Mouse (Mus musculus) hindbrain, embryonic 14.5 days (tissue): Measurements from ENCODE around the gene Dusp18. TPM values are rescaled to one million over a fixed set of nuclear protein-coding genes. Genes with fewer than 3 reads are reported as not detected.
"Not testable (repeated sequence)": the region's sequence is repeated elsewhere in the genome, so short reads cannot be mapped to it uniquely, and the experiment has no call there.

Experiments used
- ATAC-seq: fragments of 200-750 bp; cut with Nextera tagmentation; 2 replicates; pipeline ENCODE4 v1.8.0; 2017; ENCODE audit warnings: moderate number of reproducible peaks, mild to moderate bottlenecking, moderate TSS enrichment, moderate library complexity; ENCODE audit not compliant: low FRiP score
- DNase-seq: peaks from one replicate; pipeline ENCODE4 v3.0.0-alpha.2; 2015; ENCODE audit warnings: low spot score
- H3K27ac ChIP-seq: fragments of 300-500 bp; sonication (generic); 2 replicates; pipeline ENCODE4 v1.5.1; 2014; ENCODE audit warnings: mild to moderate bottlenecking, moderate library complexity
- H3K27me3 ChIP-seq: fragments of 300-500 bp; sonication (generic); 2 replicates; pipeline ENCODE4 v1.6.1; 2014; ENCODE audit warnings: mild to moderate bottlenecking, low read length, mixed read lengths; ENCODE audit not compliant: control insufficient read depth, insufficient read depth
- H3K36me3 ChIP-seq: fragments of 300-500 bp; sonication (generic); replicated peaks from 2 replicates; pipeline ENCODE4 v1.6.1; 2014; ENCODE audit not compliant: control insufficient read depth, insufficient read depth
- H3K4me1 ChIP-seq: fragments of 300-500 bp; sonication (generic); replicated peaks from 2 replicates; pipeline ENCODE4 v1.6.1; 2014; ENCODE audit warnings: antibody characterized with exemption, low read length, mixed read lengths; ENCODE audit not compliant: control insufficient read depth, insufficient read depth
- H3K4me2 ChIP-seq: fragments of 300-500 bp; sonication (generic); replicated peaks from 2 replicates; pipeline ENCODE4 v1.6.1; 2014; ENCODE audit warnings: mild to moderate bottlenecking, moderate library complexity
- H3K4me3 ChIP-seq: fragments of 300-500 bp; sonication (generic); replicated peaks from 2 replicates; pipeline ENCODE4 v1.5.1; 2014; ENCODE audit warnings: mild to moderate bottlenecking, low read length
- H3K9ac ChIP-seq: fragments of 300-500 bp; sonication (generic); 2 replicates; pipeline ENCODE4 v1.6.1; 2014
- H3K9me3 ChIP-seq: fragments of 300-500 bp; sonication (generic); 2 replicates; pipeline ENCODE4 v1.6.1; 2016; ENCODE audit warnings: low read length; ENCODE audit not compliant: control insufficient read depth
- WGBS: fragments of 180-500 bp; shearing (Covaris S2); extraction: QIAGEN DNeasy Blood & Tissue Kit; methylation state at CpG from one replicate; pipeline ENCODE4 v1.1.7; 2014; 5-methylcytosine and 5-hydroxymethylcytosine counted together
- polyA plus RNA-seq: library from polyadenylated mRNA; unstranded; fragments of >200 nt; fragmentation: Nextera tagmentation; extraction: Ambion mirVana; gene quantifications from 2 replicates; pipeline ENCODE4 v1.2.1, GENCODE M21; 2014

The Dusp18 gene
- polyA plus RNA-seq, 1 experiment from 2014 or later, result 29.2 TPM

- H3K9ac ChIP-seq, result no peak overlapping the region
- WGBS, result 85% methylated on average over 6 of the region's 6 CpGs
- no peak overlapping the region for H3K27ac ChIP-seq
- no peak overlapping the region for H3K4me2 ChIP-seq
- H3K4me3 ChIP-seq, result no peak overlapping the region
- no peaks in the 10 kb centered on the region for H3K9me3 ChIP-seq
- H3K36me3 ChIP-seq, result peaks cover 34% of the 10 kb centered on the region
- DNase-seq (no peak), ATAC-seq (no peak)
- H3K4me1 ChIP-seq, result peaks cover 9% of the 10 kb centered on the region; the same call in 1 of the 2 replicates
- no peaks in the 10 kb centered on the region for H3K27me3 ChIP-seq
These were observed 9.6 kb downstream of the Dusp18 start for GRCm38 (mm10) chr11:3904673-3905072.

- Histone ChIP-seq H3K9ac (no peak overlapping the region), H3K9me3 (no peaks in the 10 kb centered on the region), H3K4me2 (no peak overlapping the region), H3K4me3 (no peak overlapping the region), H3K27me3 (no peaks in the 10 kb centered on the region), H3K36me3 (peaks cover 29% of the 10 kb centered on the region), H3K4me1 (peaks cover 11% of the 10 kb centered on the region), H3K27ac (no peak overlapping the region)
- DNase-seq (no peak), ATAC-seq (no peak)
- 100% methylated on average over 1 of the region's 1 CpGs for WGBS
These were observed 10.4 kb downstream of the Dusp18 start for GRCm38 (mm10) chr11:3905446-3905845.

GRCm38 (mm10) chr11:3909236-3909635 is 14.2 kb downstream of the Dusp18 start:
- Histone ChIP-seq H3K9me3 (no peaks in the 10 kb centered on the region), H3K9ac (no peak overlapping the region), H3K4me1 (peaks cover 41% of the 10 kb centered on the region), H3K27ac (no peak overlapping the region), H3K4me3 (no peak overlapping the region), H3K4me2 (no peak overlapping the region), H3K27me3 (no peaks in the 10 kb centered on the region), H3K36me3 (peaks cover 19% of the 10 kb centered on the region)
- DNase-seq (no peak), ATAC-seq (no peak)
- 92% methylated on average over 4 of the region's 4 CpGs for WGBS

GRCm38 (mm10) chr11:3910513-3911310 is 15.7 kb downstream of the Dusp18 start:
- DNase-seq, result no peak
- no peaks in the 10 kb centered on the region for H3K27me3 ChIP-seq
- peak overlapping the region; percentile 85 for H3K4me2 ChIP-seq
- 53% methylated on average over 5 of the region's 5 CpGs for WGBS
- peaks cover 43% of the 10 kb centered on the region for H3K4me1 ChIP-seq
- no peak overlapping the region for H3K27ac ChIP-seq
- peak overlapping the region; percentile 26; the same call in 1 of the 2 replicates for H3K9ac ChIP-seq
- H3K36me3 ChIP-seq, result peaks cover 16% of the 10 kb centered on the region; the same call in 1 of the 2 replicates
- peak overlapping the region; percentile 62 for H3K4me3 ChIP-seq
- no peak for ATAC-seq
- H3K9me3 ChIP-seq, result no peaks in the 10 kb centered on the region

- not testable (repeated sequence) for H3K27me3 ChIP-seq, DNase-seq, H3K27ac ChIP-seq, H3K9me3 ChIP-seq, ATAC-seq
- WGBS, result 90% methylated on average over 5 of the region's 6 CpGs
- Histone ChIP-seq H3K4me3 (peak overlapping the region; percentile 62), H3K36me3 (peaks cover 13% of the 10 kb centered on the region; the same call in 1 of the 2 replicates), H3K4me1 (peaks cover 43% of the 10 kb centered on the region), H3K9ac (0 out of 2 replicates have a peak overlapping the region, but pooled peaks have one; percentile 26), H3K4me2 (peak overlapping the region; percentile 85)
These were observed 16.4 kb downstream of the Dusp18 start for GRCm38 (mm10) chr11:3911440-3911839.

GRCm38 (mm10) chr11:3912100-3912874 is 17.2 kb downstream of the Dusp18 start:
- DNase-seq (peak; percentile 58), ATAC-seq (peak; percentile 9)
- Histone ChIP-seq H3K4me1 (peaks cover 43% of the 10 kb centered on the region), H3K9ac (peak overlapping the region; percentile 77), H3K27ac (peak overlapping the region; percentile 27; the same call in 1 of the 2 replicates), H3K4me2 (peak overlapping the region; percentile 85), H3K4me3 (peak overlapping the region; percentile 62), H3K36me3 (0 out of 2 replicates have a peak, but pooled peaks cover 4% of the 10 kb centered on the region), H3K27me3 (no peaks in the 10 kb centered on the region), H3K9me3 (no peaks in the 10 kb centered on the region)
- 13% methylated on average over 19 of the region's 19 CpGs for WGBS

GRCm38 (mm10) chr11:3912875-3913271 is 17.8 kb downstream of the Dusp18 start:
- Histone ChIP-seq H3K36me3 (no peaks in the 10 kb centered on the region), H3K4me3 (peak overlapping the region; percentile 62), H3K4me2 (peak overlapping the region; percentile 85), H3K27me3 (no peaks in the 10 kb centered on the region), H3K9ac (peak overlapping the region; percentile 77), H3K4me1 (peaks cover 43% of the 10 kb centered on the region), H3K9me3 (no peaks in the 10 kb centered on the region), H3K27ac (peak overlapping the region; percentile 43)
- under 1% methylated on average over 16 of the region's 16 CpGs for WGBS
- no peak for DNase-seq
- ATAC-seq, result peak; percentile 2; the same call in 1 of the 2 replicates

- under 1% methylated on average over 65 of the region's 65 CpGs for WGBS
- peak; percentile 88 for ATAC-seq
These were observed 18.5 kb downstream of the Dusp18 start for GRCm38 (mm10) chr11:3913316-3914108.

More at GRCm38 (mm10) chr11:3913316-3914108, 18.5 kb downstream of the Dusp18 start:
- Histone ChIP-seq H3K9ac (peak overlapping the region; percentile 77), H3K4me3 (peak overlapping the region; percentile 62), H3K9me3 (no peaks in the 10 kb centered on the region), H3K27me3 (no peaks in the 10 kb centered on the region), H3K27ac (peak overlapping the region; percentile 43), H3K4me2 (peak overlapping the region; percentile 85), H3K4me1 (peaks cover 43% of the 10 kb centered on the region), H3K36me3 (no peaks in the 10 kb centered on the region)
- peak; percentile 85 for DNase-seq
